Mouse (Mus musculus): ENCODE measurements around the gene Adgrg1. TPM values are rescaled to one million over a fixed set of nuclear protein-coding genes. Genes with fewer than 3 reads are reported as not detected.

Adgrg1 gene
- total RNA-seq (2022) = 10 to 100 TPM; 14.6 to 60.9 (median 38.3) TPM

DNA sequence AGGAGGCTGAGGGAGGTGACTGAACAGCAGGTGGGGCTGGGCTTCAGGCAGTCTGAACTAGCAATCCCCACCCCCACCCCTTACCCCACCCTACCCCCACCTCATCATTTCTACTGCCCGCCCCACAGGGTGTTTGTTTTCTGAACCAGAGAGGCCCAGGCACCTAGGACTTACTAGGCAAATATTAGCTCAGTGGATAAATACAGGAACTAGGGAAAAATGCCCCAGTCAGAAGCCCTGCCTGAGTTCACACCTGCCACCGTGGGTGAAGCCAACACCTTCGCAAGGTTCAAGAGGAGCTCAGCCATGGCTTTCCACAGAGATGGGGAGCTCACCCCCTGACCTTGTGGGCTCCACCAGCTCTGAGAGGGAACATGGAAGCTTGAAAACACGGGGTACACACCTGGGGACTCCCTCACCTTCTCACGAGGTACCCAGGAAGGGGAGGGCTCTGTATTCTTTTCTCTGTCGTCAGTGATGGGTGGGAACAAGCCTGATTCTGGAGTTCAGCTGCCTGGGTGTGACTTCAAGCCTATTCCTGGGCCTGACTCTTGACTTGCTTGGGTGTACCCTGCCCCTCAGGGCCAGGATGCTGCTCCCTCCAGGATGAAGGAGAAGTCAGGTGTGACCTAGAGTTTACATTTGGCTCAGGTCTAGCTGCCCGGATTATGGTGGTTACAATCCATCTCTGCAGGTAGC, at the start of gene Adgrg1:
Gene Adgrg1, plus strand, starts transcription at position 285 of the 699 bp plus-strand sequence.
- DNase-seq = no peak

DNA sequence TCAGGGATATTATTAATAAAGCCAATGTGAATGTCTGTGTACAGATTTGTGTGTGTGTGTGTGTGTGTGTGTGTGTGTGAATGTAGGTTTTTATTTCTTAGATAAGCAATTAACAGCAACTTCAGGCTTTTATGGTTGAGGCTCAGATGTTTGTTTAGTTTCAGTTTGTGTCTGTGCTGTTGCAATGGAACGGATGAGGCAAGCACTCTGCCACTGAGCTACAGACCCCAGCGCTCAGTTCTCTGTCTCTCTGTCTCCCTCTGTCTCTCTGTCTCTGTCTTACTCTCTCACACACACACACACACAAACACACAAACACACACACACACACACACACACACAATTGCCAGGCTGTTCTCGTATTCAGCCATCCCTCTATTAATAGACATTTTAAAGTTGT, 46.3 kb upstream of the Adgrg1 start:
- DNase-seq = no peak

DNA sequence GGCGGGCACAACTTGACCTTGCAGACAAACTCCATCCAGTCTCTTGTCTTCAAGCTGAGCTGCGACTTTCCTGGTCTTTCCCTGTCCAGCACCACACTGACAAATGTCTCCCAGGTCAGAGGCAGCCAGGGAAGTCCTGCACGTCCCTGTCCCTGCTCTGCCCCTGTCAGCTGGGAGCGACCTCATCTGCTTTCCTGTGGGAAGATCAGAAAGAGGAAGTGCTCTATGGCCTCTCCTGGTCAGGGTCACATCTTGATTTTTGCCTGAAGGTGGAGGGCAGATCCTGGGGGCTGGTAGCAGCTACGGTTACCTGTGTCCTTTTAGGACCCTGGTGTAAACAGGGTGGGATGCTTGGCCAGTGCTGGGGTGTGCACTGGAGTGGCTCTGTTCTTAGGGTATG, 40.6 kb upstream of the Adgrg1 start:
- no peak for DNase-seq

DNA sequence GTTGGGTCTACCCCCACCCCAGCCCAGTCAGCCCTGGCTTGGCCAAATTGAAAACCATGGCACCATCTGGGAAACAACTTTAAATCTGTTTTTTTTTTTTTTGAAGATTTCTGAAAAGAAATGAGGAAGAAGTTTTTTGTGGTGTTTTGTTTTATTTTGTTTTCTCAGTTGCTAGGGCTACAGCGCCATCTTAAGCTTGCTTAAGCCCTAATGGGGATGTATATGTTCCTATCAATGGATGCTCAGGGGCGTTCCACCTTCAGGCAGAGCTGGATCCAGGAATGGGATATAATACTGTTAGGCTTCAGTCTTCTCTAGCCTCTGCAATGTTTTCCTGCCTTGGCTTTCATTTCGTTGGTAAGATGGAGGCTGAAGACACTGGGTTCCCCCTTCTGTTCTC, 39.4 kb upstream of the Adgrg1 start:
- DNase-seq = no peak

DNA sequence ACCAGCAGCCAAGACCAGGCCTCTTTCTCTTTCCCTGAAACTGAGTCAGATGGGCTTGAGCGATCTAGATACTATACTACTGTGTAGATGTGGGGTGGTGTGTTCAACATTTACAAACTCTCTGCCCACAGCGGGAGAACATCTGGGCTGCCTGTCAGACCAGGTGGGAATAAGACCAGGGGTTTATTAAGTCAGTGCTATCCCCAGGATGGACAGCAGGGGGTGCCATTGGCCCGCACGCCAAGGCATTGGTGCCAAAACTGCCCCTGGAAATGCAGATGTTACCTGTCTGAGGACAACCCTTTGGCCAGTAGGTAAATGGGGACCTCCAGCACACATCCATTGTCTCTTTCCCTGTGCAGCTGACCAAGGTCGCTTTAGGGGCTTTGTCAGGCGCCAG, 32.0 kb upstream of the Adgrg1 start:
- DNase-seq = peak; percentile 25

DNA sequence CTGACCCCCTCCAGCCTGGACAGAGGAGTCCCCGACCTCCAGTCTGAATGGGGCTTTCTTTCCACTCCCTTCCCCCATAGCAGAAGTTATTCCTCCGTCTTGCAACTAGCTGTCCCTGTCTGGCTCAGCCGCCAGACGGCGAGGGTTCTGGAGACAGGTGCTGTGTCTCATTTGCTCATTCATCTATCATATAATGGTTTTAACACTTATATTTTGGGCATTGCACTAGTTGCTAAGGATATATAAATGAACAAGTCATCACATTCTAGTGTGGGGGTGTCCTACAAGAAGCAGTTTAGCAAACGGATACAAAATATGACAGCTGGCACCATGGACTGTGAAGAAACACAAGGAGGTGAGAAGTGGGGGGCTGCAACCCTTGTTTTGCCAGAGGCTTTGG, 29.4 kb upstream of the Adgrg1 start:
- DNase-seq = no peak

DNA sequence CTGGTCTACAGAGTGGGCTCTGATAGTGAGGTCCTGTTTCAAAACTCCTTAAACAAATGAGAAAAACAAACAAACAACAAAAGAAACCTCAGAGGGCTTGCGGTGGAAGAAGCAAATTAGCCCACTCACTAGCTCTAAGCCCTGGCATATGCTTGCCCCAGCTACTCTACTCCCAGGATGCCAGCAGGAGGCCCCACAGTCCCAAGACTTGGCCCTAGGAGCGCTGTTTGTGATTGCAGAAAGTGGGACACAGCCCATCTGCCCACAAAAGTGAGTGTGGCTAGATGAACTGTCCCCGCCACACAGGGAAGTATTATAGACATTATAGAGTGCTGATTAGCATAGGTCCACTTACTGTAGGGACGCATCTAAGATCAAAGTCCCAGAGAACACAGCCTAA, 26.1 kb upstream of the Adgrg1 start:
- no peak for DNase-seq

DNA sequence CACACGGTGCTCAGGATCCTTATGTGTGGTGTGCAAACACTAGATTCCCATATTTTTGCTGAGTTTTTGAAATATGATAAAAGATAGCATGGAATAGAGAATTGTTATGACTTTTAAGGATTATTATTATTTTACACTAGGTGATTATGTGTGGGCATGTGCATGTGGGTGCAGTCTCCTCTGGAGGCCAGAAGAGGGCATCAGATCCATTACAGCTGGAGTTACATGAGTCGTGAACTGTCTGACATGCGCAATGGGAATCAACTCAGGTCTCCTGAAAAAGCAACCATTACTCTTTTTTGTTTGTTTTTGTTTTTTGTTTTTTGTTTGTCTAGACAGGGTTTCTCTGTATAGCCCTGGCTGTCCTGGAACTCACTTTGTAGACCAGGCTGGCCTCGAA, 25.5 kb upstream of the Adgrg1 start:
- no peak for DNase-seq

DNA sequence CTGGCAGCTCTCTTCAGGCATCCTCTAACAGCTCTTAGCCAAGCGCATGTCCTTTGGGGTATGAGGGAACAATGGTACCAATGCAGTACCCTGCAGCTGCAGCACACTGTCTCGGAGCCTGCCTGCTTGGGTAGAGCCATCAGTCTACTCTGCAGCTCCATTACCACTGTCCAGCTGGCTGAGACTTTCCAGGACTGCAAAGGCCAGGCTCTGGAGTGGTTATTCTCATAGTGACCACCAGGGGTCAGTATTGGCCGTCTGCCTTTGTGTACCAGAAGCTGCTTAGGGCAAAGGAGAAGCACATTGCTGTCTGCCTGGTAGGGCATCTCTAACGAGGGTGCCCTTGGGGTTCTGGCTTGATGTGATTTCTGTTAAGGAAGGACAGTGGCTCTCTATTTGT, 24.5 kb upstream of the Adgrg1 start:
- DNase-seq = peak; percentile 53

DNA sequence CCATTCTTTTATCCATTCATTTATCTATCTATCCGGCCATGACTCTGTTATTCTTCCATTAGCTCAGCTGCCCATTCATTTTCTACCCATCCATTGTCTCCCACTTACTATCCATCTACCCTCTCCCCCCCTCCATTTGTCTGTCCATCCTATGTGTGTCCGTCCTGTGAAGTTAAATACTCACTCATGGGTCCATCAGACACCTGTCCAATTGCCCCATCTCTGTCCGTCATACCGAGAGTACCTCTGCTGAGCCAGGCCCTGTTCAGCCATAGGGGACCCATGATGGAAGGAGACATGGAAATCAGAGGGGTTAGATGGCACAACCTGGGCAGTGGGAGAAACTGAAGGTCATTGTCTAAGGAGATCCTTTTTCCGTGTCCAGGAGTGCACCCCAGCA, 24.1 kb upstream of the Adgrg1 start:
- no peak for DNase-seq

DNA sequence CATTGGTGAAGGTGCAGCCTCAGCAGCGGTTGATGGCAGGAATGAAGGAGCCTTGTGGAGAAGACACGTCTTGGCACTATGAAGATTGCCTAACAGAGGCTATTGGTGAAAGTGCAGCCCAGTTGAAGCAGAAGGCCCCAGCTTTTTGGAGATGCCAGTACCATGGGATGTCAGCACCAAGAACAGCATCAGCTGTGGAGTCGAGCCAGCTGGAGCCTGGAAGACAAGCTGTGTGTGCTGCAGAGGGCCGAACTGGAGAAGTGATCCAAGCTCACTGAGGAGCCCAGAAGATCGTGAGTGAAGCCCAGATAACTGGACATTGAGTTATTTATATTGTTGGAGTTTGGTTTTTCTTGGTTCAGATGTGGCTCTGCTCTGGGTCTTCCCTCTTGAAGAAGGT, 22.5 kb upstream of the Adgrg1 start:
- DNase-seq = no peak

DNA sequence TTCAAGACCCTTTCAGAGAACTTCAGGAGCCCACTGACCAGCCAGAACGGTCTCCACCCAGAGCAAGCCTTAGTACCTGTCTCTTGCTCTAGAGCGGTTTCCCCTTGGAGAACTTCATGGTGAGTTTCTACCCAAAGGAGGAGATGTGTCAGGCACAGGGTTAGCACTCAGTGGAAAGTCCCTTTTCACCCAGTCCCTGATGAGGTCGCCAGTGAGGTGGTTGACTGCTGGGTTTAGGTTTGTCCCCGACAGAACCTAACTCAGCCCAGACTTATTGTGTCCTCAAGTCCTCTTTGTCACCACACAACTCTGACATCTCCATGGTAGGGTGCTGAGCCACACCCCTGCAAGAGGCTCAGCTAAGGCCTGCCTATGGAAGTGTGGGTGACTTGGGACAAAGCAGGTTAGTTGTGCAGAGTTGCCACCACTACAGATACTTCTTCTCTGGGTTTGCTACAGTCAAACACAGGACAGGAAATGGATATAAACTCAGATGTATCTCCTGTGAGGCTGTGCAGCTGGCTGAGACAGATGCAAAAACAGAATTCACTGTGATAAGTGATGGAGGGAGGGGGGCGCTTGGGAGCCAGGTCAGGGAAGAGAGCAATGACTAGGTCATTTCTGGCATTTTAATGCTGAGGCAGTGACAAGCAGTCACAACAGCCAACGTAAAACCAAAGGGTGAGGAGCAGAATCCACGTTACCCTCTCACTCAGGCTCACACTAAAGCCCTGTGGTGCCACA, 20.8 kb upstream of the Adgrg1 start:
- no peak for DNase-seq

DNA sequence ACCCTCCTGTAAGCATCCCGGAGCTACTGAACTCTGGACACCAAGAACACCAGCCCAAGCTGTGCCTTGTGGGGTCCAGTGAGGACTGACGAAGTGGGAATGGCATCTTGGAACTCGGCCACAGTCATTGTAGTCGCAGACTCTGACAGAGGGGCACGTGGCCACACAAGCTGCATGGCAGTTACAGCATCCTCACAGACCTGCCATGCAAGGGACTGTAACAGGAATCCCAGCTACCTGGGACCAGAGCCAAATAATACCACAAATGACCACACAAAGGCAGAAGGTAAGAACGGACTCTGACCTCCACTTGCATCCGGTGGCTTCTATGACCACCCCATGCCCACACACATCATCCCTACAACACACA, 20.2 kb upstream of the Adgrg1 start:
- DNase-seq = no peak

DNA sequence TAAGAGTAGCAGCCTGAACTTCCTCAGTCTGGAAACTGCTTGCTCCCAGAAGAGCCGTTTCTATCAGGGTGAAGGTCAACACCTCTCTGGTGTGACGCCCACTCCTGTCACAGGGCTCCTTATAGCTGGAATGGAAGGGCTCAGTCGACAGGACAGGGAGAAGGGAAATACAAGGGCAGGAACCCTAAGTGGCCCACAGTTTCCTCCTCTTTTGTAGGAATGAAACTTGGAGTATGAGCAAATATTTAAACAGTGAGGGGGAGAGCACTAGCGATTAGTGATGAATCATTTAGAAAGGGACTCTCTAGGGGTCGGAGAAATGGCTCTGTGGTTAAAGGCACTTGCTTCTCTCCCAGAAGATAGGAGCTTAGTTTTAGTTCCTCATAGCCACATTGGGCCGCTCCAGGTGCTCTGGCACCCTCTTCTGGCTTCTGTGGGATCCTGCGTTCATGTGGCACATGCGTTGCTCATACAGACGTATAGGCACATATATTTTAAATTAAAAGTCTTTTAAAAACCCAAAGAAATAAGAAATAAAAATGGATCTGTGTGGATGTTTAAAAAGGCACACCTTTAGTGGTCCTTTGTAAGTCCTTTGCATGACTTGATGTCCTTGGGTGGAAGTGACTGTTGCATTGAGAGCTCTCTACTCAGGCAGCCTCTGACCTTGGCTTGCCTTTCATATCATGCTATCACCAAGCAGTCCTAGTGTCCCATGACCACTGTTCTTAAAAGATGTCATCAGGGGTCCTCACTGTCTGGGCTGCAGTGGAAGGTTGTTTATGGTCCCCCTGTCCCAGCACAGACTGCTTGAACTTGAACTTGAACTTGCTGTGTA, 19.4 kb upstream of the Adgrg1 start:
- DNase-seq = no peak

DNA sequence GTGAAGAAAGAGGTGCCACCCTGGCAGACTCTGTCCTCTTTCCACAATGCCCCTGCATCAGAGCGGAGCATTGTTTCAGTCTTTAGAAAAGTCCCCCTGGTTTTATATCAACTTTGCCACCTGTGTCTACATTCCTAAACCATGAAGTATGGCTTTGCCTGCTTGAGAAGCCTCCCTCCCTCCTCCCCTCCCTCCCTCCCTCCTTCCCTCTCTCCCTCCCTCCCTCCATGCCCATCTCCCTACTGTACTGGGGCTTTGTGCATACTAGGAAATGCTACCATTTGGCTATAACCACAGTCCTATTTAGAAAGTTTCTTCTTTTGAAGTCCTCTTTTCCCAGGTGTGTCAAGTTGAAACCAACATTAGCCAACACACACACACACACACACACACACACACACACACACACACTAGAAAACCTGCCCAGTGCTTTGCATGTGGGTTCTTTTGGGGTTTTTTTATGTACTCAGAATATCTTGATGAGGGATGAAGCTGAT, 18.4 kb upstream of the Adgrg1 start:
- no peak for DNase-seq

DNA sequence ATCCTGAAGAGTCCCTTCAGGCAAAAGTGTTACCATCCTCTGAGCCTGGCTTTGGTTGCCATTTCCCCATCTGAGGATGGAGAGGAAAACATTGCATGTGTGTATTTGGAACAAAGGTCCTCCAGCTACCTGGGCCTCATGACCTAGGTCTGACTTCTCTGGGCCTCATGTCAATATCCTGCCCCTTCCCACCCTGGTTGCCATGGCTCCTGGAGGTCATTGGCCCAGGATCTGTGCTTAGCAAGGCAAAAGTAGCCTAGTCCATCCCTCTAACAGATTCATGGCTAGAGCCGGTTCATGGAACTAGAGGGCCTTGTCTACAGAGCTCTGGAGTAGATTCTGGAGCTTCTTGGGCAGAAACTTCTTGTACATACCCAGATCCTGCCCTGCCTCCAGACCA, 12.3 kb upstream of the Adgrg1 start:
- DNase-seq = no peak

DNA sequence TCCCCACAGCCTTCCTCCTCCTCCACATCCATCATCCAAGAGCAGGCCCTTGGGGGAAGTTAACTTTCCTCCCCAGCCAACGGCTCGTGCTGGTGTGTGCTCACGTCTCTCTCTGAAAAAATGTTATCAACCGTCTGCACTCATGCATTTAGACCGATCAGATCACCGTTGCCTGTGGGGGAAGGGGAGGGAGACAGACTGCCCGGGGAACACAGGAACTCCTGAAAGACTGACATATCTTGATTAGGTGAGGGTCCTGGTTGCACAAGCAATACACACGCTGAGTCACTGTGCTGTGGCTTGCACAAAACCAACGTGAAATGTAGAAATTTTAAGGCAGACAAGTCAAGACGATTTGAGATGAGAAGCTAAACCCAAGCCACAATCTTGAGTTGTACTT, 9.7 kb upstream of the Adgrg1 start:
- no peak for DNase-seq

DNA sequence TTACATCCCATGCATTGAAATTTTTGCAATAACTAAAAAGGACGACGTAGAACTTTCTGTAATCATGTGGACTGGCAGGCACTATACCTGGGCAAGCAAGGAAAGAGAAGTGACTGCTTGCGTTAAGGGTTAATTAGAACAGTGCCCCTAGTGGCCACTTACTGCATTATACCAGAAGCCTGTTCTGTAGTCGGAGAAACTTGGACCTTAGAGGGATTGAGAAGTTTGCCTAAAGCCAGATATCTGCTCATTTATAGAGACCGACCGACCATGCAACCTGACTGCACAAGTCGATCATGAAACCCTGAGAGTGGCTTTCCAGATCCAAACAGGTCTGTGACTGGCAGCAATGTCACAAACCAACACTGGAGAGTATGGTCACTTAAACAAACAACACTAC, 8.0 kb upstream of the Adgrg1 start:
- DNase-seq = no peak

DNA sequence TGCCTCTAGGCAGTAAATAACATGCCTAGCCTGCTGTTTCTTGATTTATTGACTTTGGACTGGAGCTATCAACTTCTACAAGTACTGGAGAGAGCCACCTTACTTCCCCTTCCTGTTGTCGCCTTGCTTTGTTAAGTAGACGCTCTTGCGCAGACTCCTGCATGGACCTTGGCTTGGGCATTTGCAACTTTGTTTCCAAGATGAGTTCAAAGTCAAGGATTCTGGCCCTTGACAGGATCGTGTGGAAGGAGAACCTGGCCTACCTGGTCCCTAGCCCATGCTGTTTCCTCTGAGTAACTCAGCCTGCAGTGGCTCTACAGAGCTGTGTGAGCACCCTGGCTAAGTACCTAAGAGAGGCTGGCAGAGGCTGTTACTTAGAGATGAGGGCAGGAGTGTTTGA, 7.5 kb upstream of the Adgrg1 start:
- DNase-seq = no peak

DNA sequence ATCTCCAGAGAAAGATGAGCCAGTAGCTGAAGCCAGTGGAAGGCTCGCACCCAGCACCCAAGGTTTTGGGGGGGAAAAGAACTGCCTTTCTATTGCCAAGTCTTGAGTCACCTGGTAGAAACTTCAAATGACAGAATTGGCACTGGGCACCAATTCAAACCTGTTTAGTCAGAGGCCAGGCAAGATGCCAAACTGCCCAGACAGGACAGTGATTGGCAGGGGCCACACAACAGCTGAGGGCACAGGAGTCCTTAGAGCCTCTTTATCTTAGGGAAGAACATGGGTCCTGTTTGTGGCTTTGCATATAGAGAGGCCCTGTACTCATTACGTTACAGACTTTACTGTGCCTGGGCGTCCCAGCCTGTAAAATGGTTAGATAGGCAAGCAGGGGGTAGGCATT, 7.0 kb upstream of the Adgrg1 start:
- peak; percentile 84 for DNase-seq

DNA sequence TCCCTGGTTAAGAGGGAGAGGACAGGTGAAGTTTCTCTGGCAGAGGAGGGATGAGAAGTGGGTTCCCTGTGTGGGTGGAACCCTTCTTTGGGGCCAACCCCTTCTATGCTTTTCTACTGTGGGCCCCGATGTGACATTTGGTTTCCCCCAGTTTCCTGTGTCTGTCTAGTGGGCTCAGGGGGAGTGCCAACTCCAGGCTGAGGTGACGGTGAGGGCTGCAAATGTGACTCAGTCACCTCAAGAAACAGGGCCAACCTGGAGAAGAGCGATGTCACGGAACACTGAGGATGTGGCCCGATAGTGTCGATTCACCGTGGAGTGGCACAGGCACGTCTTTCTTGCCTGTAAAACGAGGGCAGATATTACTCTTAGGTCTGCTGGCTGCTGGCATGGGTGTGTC, 1.3 kb upstream of the Adgrg1 start:
- DNase-seq = no peak

DNA sequence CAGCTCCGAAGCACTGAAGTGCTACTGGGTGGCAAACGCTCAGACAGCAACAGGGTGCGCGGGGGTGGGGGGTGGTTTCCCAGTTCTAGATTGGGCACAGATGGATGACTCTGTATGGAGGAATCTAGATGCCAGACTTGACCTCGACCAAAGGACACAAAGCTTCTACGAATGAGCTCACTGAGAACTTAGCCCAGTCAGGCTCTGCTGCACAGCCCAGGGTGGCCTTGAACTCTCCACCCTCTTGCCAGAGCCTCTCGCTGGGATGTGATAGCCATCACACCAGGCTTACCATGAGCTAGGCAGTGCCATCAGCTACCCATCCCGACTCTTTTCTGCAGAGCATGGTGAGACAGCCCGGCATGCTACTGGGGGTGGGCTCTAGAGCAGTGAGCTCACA, 765 bp upstream of the Adgrg1 start:
- no peak for DNase-seq

DNA sequence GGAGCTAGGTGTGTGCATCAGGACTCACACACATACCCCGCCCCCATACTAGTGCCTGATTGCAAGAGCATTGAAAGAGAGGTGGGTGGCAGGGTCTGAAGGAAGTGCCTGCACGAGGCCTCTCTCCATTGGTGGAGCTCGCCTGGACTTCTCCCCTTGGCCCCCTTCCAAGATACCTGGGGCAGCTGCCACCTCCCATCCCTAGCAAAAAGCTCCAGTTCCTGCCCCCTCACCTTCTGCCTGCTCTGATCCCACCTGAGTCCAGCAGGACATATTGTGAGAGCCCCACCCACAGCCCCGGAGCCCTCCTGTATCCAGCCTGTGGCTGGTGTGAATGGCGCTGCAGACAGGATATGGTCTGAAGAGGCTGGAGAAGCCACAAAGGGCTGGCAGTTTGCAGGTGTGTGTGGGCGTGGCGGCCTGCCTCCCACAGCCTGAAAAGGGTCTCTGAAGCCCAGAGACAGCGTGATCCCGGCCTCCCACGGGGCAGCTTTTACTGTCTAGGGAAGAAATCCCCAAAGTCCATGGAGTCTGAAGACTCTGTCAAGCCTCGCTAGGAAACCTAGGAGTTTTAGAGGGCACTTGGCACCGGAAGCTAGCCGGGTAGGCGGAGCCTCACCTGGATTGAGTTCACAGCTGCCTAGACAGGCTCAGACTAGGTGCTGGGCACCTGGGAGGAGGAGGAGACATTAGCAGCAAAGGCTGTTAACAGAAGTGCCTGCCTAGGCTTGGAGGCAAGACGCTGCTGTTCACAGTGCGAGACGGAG, 2.3 kb downstream of the Adgrg1 start:
- DNase-seq = no peak
